Mouse (Mus musculus): ENCODE data around the gene Gga1. TPM values are rescaled to one million over a fixed set of nuclear protein-coding genes. Genes with fewer than 3 reads are reported as not detected.
"Not testable (repeated sequence)": the region's sequence is repeated elsewhere in the genome, so short reads cannot be mapped to it uniquely, and the experiment has no call there.

Gene Gga1
- polyA plus RNA-seq, 1 experiment from 2014 or later: 31.7 TPM

- Histone ChIP-seq H3K9me3 (ENCODE audit: control insufficient read depth, low read length) (no peaks in the 10 kb centered on the region), H3K27me3 (ENCODE audit: control insufficient read depth, insufficient read depth, low read length) (no peaks in the 10 kb centered on the region), H3K4me2 (ENCODE audit: low read depth, low read length) (peak overlapping the region; percentile 89), H3K27ac (ENCODE audit: low read depth, low read length) (peak overlapping the region; percentile 99), H3K9ac (replicated peaks; ENCODE audit: low read depth, low read length) (peak overlapping the region; percentile 81), H3K36me3 (ENCODE audit: control insufficient read depth, insufficient read depth, low read length) (peaks cover 11% of the 10 kb centered on the region; the same call in 1 of the 2 replicates), H3K4me3 (ENCODE audit: low read depth, low read length) (peak overlapping the region; percentile 59), H3K4me1 (ENCODE audit: control insufficient read depth, insufficient read depth, low read length) (peaks cover 10% of the 10 kb centered on the region)
- ATAC-seq (ENCODE audit: low read depth): no peak; the same call in 1 of the 2 replicates
- WGBS: 1% methylated on average over 10 of the region's 17 CpGs
Measured at GRCm38 (mm10) chr15:78877810-78878390, 910 bp downstream of the Gga1 start.

DNA sequence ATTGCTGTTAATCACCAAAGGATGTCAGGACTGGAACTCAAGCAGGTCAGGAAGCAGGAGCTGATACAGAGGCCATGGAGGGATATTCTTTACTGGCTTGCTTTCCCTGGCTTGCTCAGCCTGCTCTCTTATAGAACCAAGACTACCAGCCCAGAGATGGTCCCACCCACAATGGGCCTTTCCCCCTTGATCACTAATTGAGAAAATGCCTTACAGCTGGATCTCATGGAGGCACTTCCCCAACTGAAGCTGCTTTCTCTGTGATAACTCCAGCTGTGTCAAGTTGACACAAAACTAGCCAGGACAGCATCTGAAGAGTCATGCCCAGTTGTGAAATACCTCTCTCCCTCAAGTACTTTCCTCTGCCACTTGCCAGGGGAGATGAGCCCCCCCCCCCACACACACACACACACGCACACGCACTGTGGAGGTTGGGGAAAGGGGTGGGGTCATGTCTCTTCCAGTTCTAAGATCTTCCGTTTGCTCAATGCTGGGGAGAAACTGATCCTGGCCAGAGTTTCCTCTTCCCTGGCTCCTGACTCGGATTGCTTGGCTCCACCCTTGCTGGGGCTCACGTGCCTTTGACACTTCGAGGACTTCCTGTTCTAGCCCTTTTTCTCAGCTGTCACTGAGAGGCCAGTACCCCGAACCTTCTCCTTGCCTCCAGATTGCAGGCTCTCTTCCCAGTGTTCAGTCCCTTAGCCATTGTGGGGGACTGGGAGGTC is 2.0 kb downstream of the Gga1 start:
- H3K4me3 ChIP-seq (ENCODE audit: low read depth, low read length); H3K9ac ChIP-seq (replicated peaks; ENCODE audit: low read depth, low read length); H3K9me3 ChIP-seq (ENCODE audit: control insufficient read depth, low read length); H3K27me3 ChIP-seq (ENCODE audit: control insufficient read depth, insufficient read depth, low read length); H3K4me2 ChIP-seq (ENCODE audit: low read depth, low read length); H3K27ac ChIP-seq (ENCODE audit: low read depth, low read length); ATAC-seq (ENCODE audit: low read depth): not testable (repeated sequence)
- 75% methylated on average over 7 of the region's 7 CpGs for WGBS
- Histone ChIP-seq H3K4me1 (ENCODE audit: control insufficient read depth, insufficient read depth, low read length) (peaks cover 10% of the 10 kb centered on the region), H3K36me3 (ENCODE audit: control insufficient read depth, insufficient read depth, low read length) (peaks cover 19% of the 10 kb centered on the region)

DNA sequence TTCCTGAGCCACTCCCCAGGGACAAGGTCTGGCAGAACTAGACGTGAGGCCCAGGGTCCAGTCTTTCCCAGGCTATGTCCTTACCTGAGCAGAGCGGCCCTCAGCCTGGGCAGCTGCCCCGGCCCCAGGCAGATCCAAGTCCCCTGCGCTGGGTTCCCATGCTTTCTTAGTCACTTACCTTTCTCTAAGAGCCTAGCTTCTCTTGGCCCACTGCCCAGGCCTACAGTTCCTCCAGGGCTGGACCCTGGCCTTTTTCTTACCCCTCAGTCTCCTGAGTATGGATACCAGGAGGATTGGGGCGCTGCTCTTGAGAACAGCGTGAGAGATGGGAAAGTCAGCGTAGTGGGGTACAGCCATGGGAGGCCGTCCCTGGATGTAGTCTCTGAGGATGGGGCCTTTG is 3.4 kb downstream of the Gga1 start:
- WGBS: 94% methylated on average over 8 of the region's 8 CpGs
- no peak overlapping the region for H3K9ac ChIP-seq (replicated peaks; ENCODE audit: low read depth, low read length)
- no peak for ATAC-seq (ENCODE audit: low read depth)

GRCm38 (mm10) chr15:78881828-78882227 is 4.8 kb downstream of the Gga1 start:
- H3K4me2 ChIP-seq (ENCODE audit: low read depth, low read length): no peak overlapping the region
- no peaks in the 10 kb centered on the region for H3K9me3 ChIP-seq (ENCODE audit: control insufficient read depth, low read length)
- no peak for ATAC-seq (ENCODE audit: low read depth)
- H3K9ac ChIP-seq (replicated peaks; ENCODE audit: low read depth, low read length): no peak overlapping the region
- no peak overlapping the region for H3K27ac ChIP-seq (ENCODE audit: low read depth, low read length)
- H3K36me3 ChIP-seq (ENCODE audit: control insufficient read depth, insufficient read depth, low read length): peaks cover 36% of the 10 kb centered on the region
- peaks cover 4% of the 10 kb centered on the region for H3K4me1 ChIP-seq (ENCODE audit: control insufficient read depth, insufficient read depth, low read length)
- no peak overlapping the region for H3K4me3 ChIP-seq (ENCODE audit: low read depth, low read length)
- 87% methylated on average over 3 of the region's 3 CpGs for WGBS
- H3K27me3 ChIP-seq (ENCODE audit: control insufficient read depth, insufficient read depth, low read length): no peaks in the 10 kb centered on the region

More for the DNA sequence above, 3.4 kb downstream of the Gga1 start:
- Histone ChIP-seq H3K27me3 (ENCODE audit: control insufficient read depth, insufficient read depth, low read length) (no peaks in the 10 kb centered on the region), H3K9me3 (ENCODE audit: control insufficient read depth, low read length) (no peaks in the 10 kb centered on the region), H3K4me1 (ENCODE audit: control insufficient read depth, insufficient read depth, low read length) (peaks cover 10% of the 10 kb centered on the region), H3K4me3 (ENCODE audit: low read depth, low read length) (no peak overlapping the region), H3K4me2 (ENCODE audit: low read depth, low read length) (no peak overlapping the region), H3K27ac (ENCODE audit: low read depth, low read length) (no peak overlapping the region), H3K36me3 (ENCODE audit: control insufficient read depth, insufficient read depth, low read length) (peaks cover 29% of the 10 kb centered on the region)

DNA sequence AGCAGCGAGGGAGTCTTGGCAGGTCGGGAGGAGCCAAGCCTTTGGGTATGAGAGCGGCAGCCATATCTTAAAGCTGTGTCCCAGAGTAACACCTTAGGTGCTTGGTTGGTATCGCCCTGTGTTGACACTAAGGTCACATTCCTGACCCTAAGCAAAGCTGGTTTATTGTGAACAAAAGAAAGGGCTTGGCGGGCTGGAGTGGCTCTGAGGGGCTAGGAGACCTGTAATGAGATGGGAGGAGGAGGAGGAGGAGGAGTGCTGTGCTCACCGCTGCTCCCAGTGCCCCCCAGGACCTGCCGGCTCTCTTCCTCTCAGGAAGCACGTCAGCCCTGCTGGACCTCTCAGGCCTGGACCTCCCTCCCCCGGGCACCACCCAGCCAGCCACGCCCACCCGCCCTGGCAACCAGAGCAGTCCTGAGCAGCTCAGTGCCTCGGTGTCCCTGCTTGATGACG is 12.4 kb downstream of the Gga1 start:
- no peaks in the 10 kb centered on the region for H3K4me1 ChIP-seq (ENCODE audit: control insufficient read depth, insufficient read depth, low read length)
- H3K9me3 ChIP-seq (ENCODE audit: control insufficient read depth, low read length): no peaks in the 10 kb centered on the region
- H3K4me3 ChIP-seq (ENCODE audit: low read depth, low read length): no peak overlapping the region
- H3K4me2 ChIP-seq (ENCODE audit: low read depth, low read length): no peak overlapping the region
- H3K36me3 ChIP-seq (ENCODE audit: control insufficient read depth, insufficient read depth, low read length): peaks cover 54% of the 10 kb centered on the region
- no peak overlapping the region for H3K27ac ChIP-seq (ENCODE audit: low read depth, low read length)
- H3K27me3 ChIP-seq (ENCODE audit: control insufficient read depth, insufficient read depth, low read length): no peaks in the 10 kb centered on the region
- 37% methylated on average over 13 of the region's 13 CpGs for WGBS
- H3K9ac ChIP-seq (replicated peaks; ENCODE audit: low read depth, low read length): no peak overlapping the region
- no peak for ATAC-seq (ENCODE audit: low read depth)

GRCm38 (mm10) chr15:78892440-78892839 is 15.4 kb downstream of the Gga1 start:
- H3K9ac ChIP-seq (replicated peaks; ENCODE audit: low read depth, low read length): no peak overlapping the region
- ATAC-seq (ENCODE audit: low read depth): no peak
- 65% methylated on average over 7 of the region's 7 CpGs for WGBS

DNA sequence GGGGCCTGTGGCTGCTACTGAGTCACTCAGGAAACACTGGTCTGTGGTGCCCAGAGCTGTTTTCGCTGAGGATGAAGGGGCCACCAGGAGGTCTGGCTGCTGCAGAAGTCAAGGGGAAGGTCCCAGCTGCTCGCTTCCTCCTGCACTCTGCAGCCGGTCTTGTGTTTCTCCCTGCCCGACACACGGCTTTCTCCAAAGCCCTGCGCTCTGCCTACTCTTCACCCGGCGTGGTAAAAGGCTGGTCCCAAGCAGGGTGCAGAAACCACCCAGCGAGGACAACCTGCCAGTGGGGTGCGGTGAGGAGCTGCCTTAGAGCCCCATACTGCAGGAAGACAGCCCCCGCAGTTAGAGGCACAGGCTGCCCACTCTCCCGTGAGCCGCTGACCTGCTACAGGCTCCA is 17.7 kb downstream of the Gga1 start:
- H3K27me3 ChIP-seq (ENCODE audit: control insufficient read depth, insufficient read depth, low read length): no peaks in the 10 kb centered on the region
- ATAC-seq (ENCODE audit: low read depth): no peak
- no peak overlapping the region for H3K4me2 ChIP-seq (ENCODE audit: low read depth, low read length)
- H3K36me3 ChIP-seq (ENCODE audit: control insufficient read depth, insufficient read depth, low read length): peaks cover 34% of the 10 kb centered on the region
- H3K4me1 ChIP-seq (ENCODE audit: control insufficient read depth, insufficient read depth, low read length): no peaks in the 10 kb centered on the region
- 79% methylated on average over 13 of the region's 13 CpGs for WGBS
- no peaks in the 10 kb centered on the region for H3K9me3 ChIP-seq (ENCODE audit: control insufficient read depth, low read length)
- no peak overlapping the region for H3K4me3 ChIP-seq (ENCODE audit: low read depth, low read length)
- 0 out of 2 replicates have a peak overlapping the region, but pooled peaks have one; percentile 10 for H3K27ac ChIP-seq (ENCODE audit: low read depth, low read length)
- no peak overlapping the region for H3K9ac ChIP-seq (replicated peaks; ENCODE audit: low read depth, low read length)

More at GRCm38 (mm10) chr15:78892440-78892839, 15.4 kb downstream of the Gga1 start:
- H3K4me2 ChIP-seq (ENCODE audit: low read depth, low read length): no peak overlapping the region
- H3K27ac ChIP-seq (ENCODE audit: low read depth, low read length): no peak overlapping the region
- H3K36me3 ChIP-seq (ENCODE audit: control insufficient read depth, insufficient read depth, low read length): peaks cover 42% of the 10 kb centered on the region
- no peaks in the 10 kb centered on the region for H3K4me1 ChIP-seq (ENCODE audit: control insufficient read depth, insufficient read depth, low read length)
- no peaks in the 10 kb centered on the region for H3K9me3 ChIP-seq (ENCODE audit: control insufficient read depth, low read length)
- H3K27me3 ChIP-seq (ENCODE audit: control insufficient read depth, insufficient read depth, low read length): no peaks in the 10 kb centered on the region
- H3K4me3 ChIP-seq (ENCODE audit: low read depth, low read length): no peak overlapping the region

DNA sequence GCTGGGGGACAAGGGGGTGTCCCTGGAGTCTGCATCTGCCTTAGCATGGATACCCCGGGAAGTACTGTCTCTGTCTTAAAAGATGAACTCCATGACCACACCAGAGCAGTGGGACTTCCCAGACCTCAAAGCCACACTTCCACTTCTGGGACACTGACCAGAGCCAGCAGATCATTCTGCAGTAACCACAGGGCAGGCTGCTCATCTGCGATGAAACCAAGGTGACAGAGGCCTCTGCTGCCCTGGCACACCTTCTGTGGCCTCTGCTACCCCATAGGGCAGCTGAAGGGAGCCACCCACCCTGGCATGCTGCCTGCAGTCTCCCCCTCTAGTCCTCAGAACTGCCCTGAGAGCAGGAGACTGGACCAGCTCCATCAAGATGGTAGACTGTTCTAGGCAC is 18.8 kb downstream of the Gga1 start:
- Histone ChIP-seq H3K9me3 (ENCODE audit: control insufficient read depth, low read length) (no peaks in the 10 kb centered on the region), H3K27me3 (ENCODE audit: control insufficient read depth, insufficient read depth, low read length) (0 out of 2 replicates have a peak, but pooled peaks cover 1% of the 10 kb centered on the region), H3K9ac (replicated peaks; ENCODE audit: low read depth, low read length) (no peak overlapping the region), H3K4me3 (ENCODE audit: low read depth, low read length) (no peak overlapping the region), H3K4me2 (ENCODE audit: low read depth, low read length) (no peak overlapping the region), H3K4me1 (ENCODE audit: control insufficient read depth, insufficient read depth, low read length) (peaks cover 5% of the 10 kb centered on the region), H3K36me3 (ENCODE audit: control insufficient read depth, insufficient read depth, low read length) (peaks cover 32% of the 10 kb centered on the region), H3K27ac (ENCODE audit: low read depth, low read length) (no peak overlapping the region)
- 93% methylated on average over 2 of the region's 2 CpGs for WGBS
- no peak for ATAC-seq (ENCODE audit: low read depth)

DNA sequence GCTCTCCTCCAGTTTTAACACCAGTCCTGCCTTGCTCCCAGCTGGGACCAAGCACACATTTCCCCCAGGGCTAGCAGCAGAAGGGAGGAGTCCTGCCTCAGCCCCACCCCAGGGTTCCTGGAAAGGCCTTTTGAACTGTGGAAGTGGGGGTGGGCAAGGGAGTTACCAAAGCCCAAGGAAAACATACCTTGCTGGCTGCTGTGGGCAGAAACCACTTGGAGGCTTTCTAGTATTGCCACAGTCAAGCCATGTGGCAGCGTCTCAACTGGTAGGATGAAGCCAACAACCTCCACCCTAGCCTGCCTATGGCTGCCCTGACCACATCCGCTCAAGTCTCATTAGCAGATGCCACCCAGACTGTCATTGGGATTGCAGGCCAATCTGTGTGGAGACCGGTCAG is 19.2 kb downstream of the Gga1 start:
- no peak for ATAC-seq (ENCODE audit: low read depth)
- no peak overlapping the region for H3K27ac ChIP-seq (ENCODE audit: low read depth, low read length)
- 73% methylated on average over 3 of the region's 3 CpGs for WGBS
- H3K36me3 ChIP-seq (ENCODE audit: control insufficient read depth, insufficient read depth, low read length): peaks cover 28% of the 10 kb centered on the region
- H3K4me2 ChIP-seq (ENCODE audit: low read depth, low read length): no peak overlapping the region
- peaks cover 5% of the 10 kb centered on the region for H3K4me1 ChIP-seq (ENCODE audit: control insufficient read depth, insufficient read depth, low read length)
- H3K27me3 ChIP-seq (ENCODE audit: control insufficient read depth, insufficient read depth, low read length): 0 out of 2 replicates have a peak, but pooled peaks cover 2% of the 10 kb centered on the region
- no peak overlapping the region for H3K4me3 ChIP-seq (ENCODE audit: low read depth, low read length)
- H3K9ac ChIP-seq (replicated peaks; ENCODE audit: low read depth, low read length): no peak overlapping the region
- H3K9me3 ChIP-seq (ENCODE audit: control insufficient read depth, low read length): no peaks in the 10 kb centered on the region

Data from neural tube, embryonic 14.5 days (tissue).